Mouse (Mus musculus) cerebellum, adult 18-20 months (tissue): ENCODE data around the gene Tmed9.
"Not testable (repeated sequence)": the region's sequence is repeated elsewhere in the genome, so short reads cannot be mapped to it uniquely, and the experiment has no call there.

Experiments used
- DNase-seq, 2 experiments: peaks; one replicate each; pipeline ENCODE4 v3.0.0; 2021

The Tmed9 gene

GRCm38 (mm10) chr13:55611996-55612395, 38.5 kb downstream of the Tmed9 start:
- DNase-seq: no peak

- DNase-seq: no peak
Measured at GRCm38 (mm10) chr13:55613471-55613870, 39.9 kb downstream of the Tmed9 start.

- DNase-seq: no peak
Measured at GRCm38 (mm10) chr13:55619328-55619727, 45.8 kb downstream of the Tmed9 start.

GRCm38 (mm10) chr13:55620275-55620674, 46.7 kb downstream of the Tmed9 start:
- DNase-seq: no peak

GRCm38 (mm10) chr13:55622156-55622648, 48.7 kb downstream of the Tmed9 start:
- DNase-seq: not testable (repeated sequence)

GRCm38 (mm10) chr13:55622649-55623541, 49.4 kb downstream of the Tmed9 start, which contains the start of gene Caml:
Gene Caml, plus strand, starts transcription at chr13:55623005.
- DNase-seq: peak; percentile 89

- peak; percentile 88 to 94 for DNase-seq
Measured at GRCm38 (mm10) chr13:55634639-55635127, 61.2 kb downstream of the Tmed9 start, which contains the start of gene Ddx46. Gene Ddx46, plus strand, starts transcription at chr13:55635027.

- DNase-seq: no peak
Measured at GRCm38 (mm10) chr13:55635146-55635571, 61.6 kb downstream of the Tmed9 start.

GRCm38 (mm10) chr13:55636185-55636983, 62.9 kb downstream of the Tmed9 start:
- no peak for DNase-seq

- peak; percentile 61 to 79 for DNase-seq
Measured at GRCm38 (mm10) chr13:55640480-55640879, 66.9 kb downstream of the Tmed9 start.

GRCm38 (mm10) chr13:55644525-55644924, 71.0 kb downstream of the Tmed9 start:
- no peak for DNase-seq
